Mouse (Mus musculus) CD4-positive helper T cell, adult 2 months (primary cell): ENCODE data around the gene Zbtb32.

Source experiments
- DNase-seq: peaks from one replicate; pipeline ENCODE4 v3.0.0-alpha.2; 2012; ENCODE audit warnings: low read depth, missing footprints, low spot score

Zbtb32 gene

GRCm38 (mm10) chr7:30544327-30544726, 54.4 kb downstream of the Zbtb32 start:
- no peak for DNase-seq

GRCm38 (mm10) chr7:30540572-30540971, 58.1 kb downstream of the Zbtb32 start:
- DNase-seq, result no peak
